Mouse (Mus musculus) cortical plate, adult 2 months (tissue): ENCODE measurements around the gene Ndufc2.

Experiments used
- CTCF ChIP-seq: fragments of 200-500 bp; IDR thresholded peaks from 2 replicates; pipeline ENCODE4 v1.5.1; 2011; ENCODE audit warnings: mild to moderate bottlenecking, control low read depth, low read length; ENCODE audit not compliant: insufficient read depth; ENCODE audit errors: extremely low read depth
- POLR2A ChIP-seq: fragments of 200-500 bp; IDR thresholded peaks from 2 replicates; pipeline ENCODE4 v1.6.1; 2011; ENCODE audit warnings: mild to moderate bottlenecking, low read length, control low read depth; ENCODE audit not compliant: insufficient read depth; ENCODE audit errors: extremely low read depth

- TF ChIP-seq CTCF (peak; percentile 71), POLR2A (no peak)
These were observed 24.9 kb downstream of the Ndufc2 start for GRCm38 (mm10) chr7:97424621-97425245.
